Mouse (Mus musculus) G1E (cell line): ENCODE measurements around the gene Nhlrc2. TPM values are rescaled to one million over a fixed set of nuclear protein-coding genes. Genes with fewer than 3 reads are reported as not detected.

Experiments used
- ATAC-seq: 2 replicates; pipeline ENCODE4 v1.8.0; 2016; ENCODE audit warnings: mild to moderate bottlenecking; ENCODE audit not compliant: insufficient number of reproducible peaks, poor library complexity, low FRiP score, severe bottlenecking; ENCODE audit errors: extremely low read depth
- DNase-seq: peaks from one replicate; pipeline ENCODE4 v3.0.0; 2012; ENCODE audit warnings: low spot score
- H3K27me3 ChIP-seq: 2 replicates; pipeline ENCODE4 v1.6.1; 2012; ENCODE audit warnings: mild to moderate bottlenecking, low read length, inconsistent platforms; ENCODE audit not compliant: insufficient read depth
- H3K36me3 ChIP-seq: replicated peaks from 2 replicates; pipeline ENCODE3; 2012; ENCODE audit warnings: mild to moderate bottlenecking, inconsistent platforms
- H3K4me1 ChIP-seq: 2 replicates; pipeline ENCODE4 v1.6.1; 2012; ENCODE audit warnings: low read depth, low read length, inconsistent platforms, mixed read lengths; ENCODE audit not compliant: insufficient read depth
- H3K4me3 ChIP-seq: 2 replicates; pipeline ENCODE4 v1.5.1; 2012; ENCODE audit warnings: low read depth, mild to moderate bottlenecking, inconsistent platforms, low read length, moderate library complexity, mixed read lengths
- H3K9me3 ChIP-seq: replicated peaks from 2 replicates; pipeline ENCODE4 v1.6.1; 2012; ENCODE audit warnings: inconsistent platforms
- CTCF ChIP-seq: IDR thresholded peaks from 2 replicates; pipeline ENCODE4 v1.5.1; 2012; ENCODE audit warnings: low read depth, low read length, inconsistent platforms, mixed read lengths
- GATA1 ChIP-seq: IDR thresholded peaks from 2 replicates; pipeline ENCODE4 v1.6.1; 2012; ENCODE audit warnings: borderline replicate concordance, low read length, inconsistent platforms, mixed read lengths
- GATA2 ChIP-seq: IDR thresholded peaks from 2 replicates; pipeline ENCODE4 v1.6.1; 2012; ENCODE audit warnings: low read depth, low read length, inconsistent platforms, borderline replicate concordance
- POLR2AphosphoS5 ChIP-seq: IDR thresholded peaks from 2 replicates; pipeline ENCODE4 v1.6.1; 2012; ENCODE audit warnings: low read depth, low read length, inconsistent platforms; ENCODE audit not compliant: insufficient replicate concordance
- TAL1 ChIP-seq: conservative IDR thresholded peaks from 2 replicates; pipeline ENCODE4 v1.6.1; 2012; ENCODE audit warnings: low read depth, low read length, inconsistent platforms, mixed read lengths
- polyA plus RNA-seq: library from polyadenylated mRNA; stranded (reverse); fragments of >175 nt; gene quantifications from 2 replicates; pipeline ENCODE4 v1.2.3, GENCODE M21; 2012
- total RNA-seq, 2 experiments: library from RNA; stranded (forward) in 1 of 2; stranded (reverse) in 1 of 2; fragments of 200-1000 nt in 1 of 2; fragments of >200 nt in 1 of 2; fragmentation: Nextera tagmentation in 1 of 2; gene quantifications; 2 replicates each; pipeline ENCODE4 v1.2.3; 2014 to 2017

Nhlrc2 gene
- total and polyA plus RNA-seq, 3 experiments: 7.3 to 18.2 (median 16.7) TPM

DNA sequence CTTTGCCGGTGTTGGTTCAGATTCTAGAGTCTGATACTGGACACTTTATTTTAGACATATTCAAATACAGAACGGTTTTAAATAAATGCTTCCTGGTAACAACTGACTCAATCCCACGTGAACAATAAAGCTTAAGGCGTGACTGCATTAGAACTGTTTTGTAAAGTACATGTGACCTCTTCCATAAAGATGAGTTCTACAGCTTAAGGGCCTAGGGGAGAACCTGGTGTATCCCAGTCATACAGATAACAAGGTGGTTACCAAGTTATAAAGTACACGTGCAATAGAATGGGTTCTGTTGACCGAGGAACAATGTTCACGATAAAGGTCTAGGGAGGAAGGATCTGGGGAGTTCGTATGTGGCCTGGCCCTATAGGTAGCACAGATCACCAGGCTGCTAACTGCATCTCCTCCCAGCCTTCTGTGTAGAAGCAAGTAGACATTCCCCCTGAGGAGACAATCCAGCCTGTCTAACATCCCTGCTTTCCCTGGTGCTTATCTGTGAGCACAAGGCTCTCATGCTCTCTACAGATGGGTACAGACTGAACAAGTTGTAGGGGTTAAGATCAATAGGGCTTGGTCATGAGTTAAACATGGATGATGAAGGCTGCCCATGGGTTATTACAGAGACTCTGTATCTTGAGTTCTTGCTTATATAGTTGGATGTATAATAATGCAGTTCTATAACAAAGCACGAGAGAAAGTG is 14.5 kb downstream of the Nhlrc2 start:
- H3K27me3 ChIP-seq: no peaks in the 10 kb centered on the region
- H3K4me3 ChIP-seq: no peak overlapping the region
- H3K4me1 ChIP-seq: peaks cover 54% of the 10 kb centered on the region
- TF ChIP-seq TAL1 (no peak), GATA1 (no peak), CTCF (no peak), GATA2 (no peak), POLR2AphosphoS5 (no peak)
- H3K9me3 ChIP-seq: no peaks in the 10 kb centered on the region
- ATAC-seq: no peak
- no peak for DNase-seq
- peaks cover 74% of the 10 kb centered on the region for H3K36me3 ChIP-seq

DNA sequence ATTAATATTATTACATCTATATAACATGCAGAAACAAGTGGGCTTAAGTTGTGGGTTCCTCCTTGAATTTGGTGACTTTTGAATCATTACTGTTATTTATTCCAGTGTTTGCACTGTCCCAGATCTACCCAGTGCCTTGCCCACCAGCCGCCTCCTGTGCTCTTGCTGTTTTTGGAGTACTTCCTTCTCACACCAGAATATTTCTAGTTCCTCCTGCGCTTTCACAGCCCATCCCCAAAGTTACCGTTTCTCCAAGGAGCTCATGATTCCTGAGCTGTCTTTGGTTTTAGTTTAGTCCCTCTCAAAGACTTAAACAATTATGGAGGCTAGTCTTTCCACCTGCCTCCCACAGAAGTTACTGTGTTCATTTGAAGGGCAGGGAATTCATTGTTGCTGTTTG is 15.4 kb downstream of the Nhlrc2 start:
- ATAC-seq (no peak), DNase-seq (no peak)
- Histone ChIP-seq H3K9me3 (no peaks in the 10 kb centered on the region), H3K27me3 (no peaks in the 10 kb centered on the region), H3K36me3 (peaks cover 71% of the 10 kb centered on the region), H3K4me3 (no peak overlapping the region), H3K4me1 (peaks cover 57% of the 10 kb centered on the region)
- TF ChIP-seq CTCF (no peak), TAL1 (no peak), POLR2AphosphoS5 (no peak), GATA2 (no peak), GATA1 (no peak)

DNA sequence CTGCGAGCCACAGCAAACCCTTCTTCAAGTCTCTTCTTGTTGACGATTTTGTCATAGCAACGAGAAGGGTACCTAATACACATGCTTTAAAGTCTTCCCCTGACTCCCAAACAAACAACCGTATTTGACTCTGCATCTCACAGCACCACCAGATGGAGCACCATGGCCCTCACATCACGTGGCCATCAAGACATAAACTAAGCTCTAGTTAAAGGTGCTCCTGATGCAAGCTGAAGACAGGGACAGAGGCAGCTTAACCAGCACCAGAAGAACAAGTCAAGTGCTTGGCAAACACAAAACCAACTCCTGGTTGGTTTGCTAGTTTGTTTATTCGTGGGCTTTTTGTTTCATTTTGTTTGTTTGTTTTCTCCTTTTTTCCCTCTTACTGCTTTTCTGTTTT is 17.3 kb downstream of the Nhlrc2 start:
- TF ChIP-seq GATA2: no peak

DNA sequence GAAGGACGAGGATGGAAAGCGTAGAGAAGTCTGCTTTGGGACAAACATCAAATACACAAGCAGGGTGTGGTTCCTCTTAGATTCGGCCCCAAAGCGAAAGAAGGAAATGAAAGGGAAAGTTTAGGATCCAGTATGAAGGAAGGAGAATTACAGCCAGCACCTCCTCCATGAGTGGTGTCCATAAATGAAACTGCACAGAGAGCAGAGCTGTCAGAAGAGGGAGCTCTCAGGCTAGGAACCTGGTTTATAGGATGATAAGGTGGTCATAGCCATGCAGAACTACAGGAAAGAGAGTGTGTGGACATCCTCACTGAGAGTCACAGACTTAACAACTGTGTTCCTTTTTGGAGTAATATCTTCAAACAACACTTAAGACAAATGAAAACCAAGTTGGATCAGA is 18.0 kb downstream of the Nhlrc2 start:
- DNase-seq (no peak), ATAC-seq (peak; percentile 50)
- Histone ChIP-seq H3K36me3 (peaks cover 62% of the 10 kb centered on the region), H3K4me1 (peaks cover 62% of the 10 kb centered on the region), H3K4me3 (no peak overlapping the region), H3K9me3 (no peaks in the 10 kb centered on the region), H3K27me3 (no peaks in the 10 kb centered on the region)
- TF ChIP-seq GATA2 (no peak), POLR2AphosphoS5 (no peak), TAL1 (no peak), GATA1 (no peak), CTCF (no peak)

More for the DNA sequence above, 17.3 kb downstream of the Nhlrc2 start:
- Histone ChIP-seq H3K27me3 (no peaks in the 10 kb centered on the region), H3K9me3 (no peaks in the 10 kb centered on the region), H3K36me3 (peaks cover 61% of the 10 kb centered on the region), H3K4me1 (peaks cover 56% of the 10 kb centered on the region), H3K4me3 (no peak overlapping the region)
- DNase-seq (no peak), ATAC-seq (no peak)

DNA sequence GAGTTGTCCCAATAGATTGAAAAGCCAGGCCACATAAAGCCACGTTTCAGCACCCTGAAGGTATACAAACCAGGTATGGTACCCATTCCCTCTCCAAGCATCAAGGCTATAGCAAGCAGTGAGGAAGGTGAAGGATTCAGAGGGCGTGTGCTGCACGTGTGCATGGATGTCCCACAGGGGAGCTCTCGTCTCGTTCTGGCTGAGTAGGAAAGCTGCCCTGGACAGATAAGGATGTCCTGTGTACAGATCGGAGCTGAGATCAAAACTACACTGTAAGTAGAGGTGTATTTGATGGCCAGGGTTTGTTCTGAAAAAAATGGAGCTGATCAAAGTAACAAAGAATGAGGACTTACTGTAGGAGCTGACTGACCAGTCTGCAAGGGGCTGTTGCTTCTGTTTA is 18.9 kb downstream of the Nhlrc2 start:
- Histone ChIP-seq H3K27me3 (no peaks in the 10 kb centered on the region), H3K36me3 (peaks cover 60% of the 10 kb centered on the region), H3K4me3 (no peak overlapping the region; the same call in 1 of the 2 replicates), H3K4me1 (peaks cover 64% of the 10 kb centered on the region), H3K9me3 (no peaks in the 10 kb centered on the region)
- ATAC-seq: peak; percentile 35; the same call in 1 of the 2 replicates
- TF ChIP-seq TAL1: peak; percentile 52
- no peak for TF ChIP-seq GATA1
- DNase-seq: no peak

DNA sequence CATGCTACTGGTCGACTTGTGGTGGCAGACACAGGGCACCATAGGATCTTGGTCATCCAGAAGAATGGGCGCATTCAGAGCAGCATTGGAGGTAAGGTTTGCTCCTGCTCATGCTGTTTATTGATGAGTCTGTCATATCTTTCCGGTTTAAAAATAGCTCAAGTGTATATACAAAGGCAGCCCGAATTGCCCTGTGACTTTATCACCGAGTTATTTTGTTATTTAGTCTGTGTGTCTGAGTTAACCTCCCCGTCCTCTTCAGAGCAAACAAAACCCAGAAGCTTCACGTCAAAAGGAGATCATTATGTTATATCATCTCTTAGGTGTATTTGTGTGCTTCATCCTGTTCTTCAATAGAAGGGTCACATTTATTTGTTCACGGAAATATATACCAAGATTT is 22.7 kb downstream of the Nhlrc2 start:
- H3K36me3 ChIP-seq: peaks cover 58% of the 10 kb centered on the region
- no peak for ATAC-seq

DNA sequence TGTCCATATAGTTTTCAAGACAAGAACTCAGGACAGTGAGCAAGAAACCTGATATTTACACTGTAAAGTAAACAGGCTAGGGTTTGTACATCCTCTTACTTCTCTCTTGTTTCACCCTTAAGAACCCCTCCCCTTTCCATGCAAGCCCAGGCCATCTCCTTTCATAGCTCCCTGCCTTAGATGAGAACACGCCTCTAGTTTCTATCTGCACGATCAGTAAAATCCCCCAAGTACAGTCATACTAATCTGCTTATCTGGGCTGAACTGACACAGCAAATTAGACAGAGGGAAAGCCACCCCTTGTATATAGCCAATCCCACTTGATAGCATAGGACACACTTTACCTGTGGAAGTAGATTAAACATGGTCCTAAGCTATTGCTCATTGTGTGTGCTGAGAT is 23.2 kb downstream of the Nhlrc2 start:
- Histone ChIP-seq H3K4me1 (peaks cover 63% of the 10 kb centered on the region), H3K9me3 (no peaks in the 10 kb centered on the region), H3K4me3 (no peak overlapping the region), H3K27me3 (no peaks in the 10 kb centered on the region), H3K36me3 (peaks cover 59% of the 10 kb centered on the region)
- no peak for TF ChIP-seq POLR2AphosphoS5
- TF ChIP-seq GATA1: no peak
- no peak for TF ChIP-seq GATA2
- TF ChIP-seq TAL1: no peak
- no peak for TF ChIP-seq CTCF
- peak; percentile 75 for ATAC-seq
- no peak for DNase-seq

More for the DNA sequence above, 22.7 kb downstream of the Nhlrc2 start:
- Histone ChIP-seq H3K9me3 (no peaks in the 10 kb centered on the region), H3K4me1 (peaks cover 63% of the 10 kb centered on the region), H3K27me3 (no peaks in the 10 kb centered on the region), H3K4me3 (no peak overlapping the region)
- DNase-seq: no peak
- TF ChIP-seq TAL1 (no peak), CTCF (no peak), GATA2 (no peak), POLR2AphosphoS5 (no peak), GATA1 (no peak)
